Mouse (Mus musculus) midbrain, postnatal 0 days (tissue): ENCODE measurements around the gene Stag1. TPM values are rescaled to one million over a fixed set of nuclear protein-coding genes. Genes with fewer than 3 reads are reported as not detected.

Experiments used
- ATAC-seq: fragments of 200-750 bp; cut with Nextera tagmentation; 2 replicates; pipeline ENCODE4 v1.8.0; 2017; ENCODE audit warnings: moderate number of reproducible peaks, mild to moderate bottlenecking, moderate TSS enrichment, moderate library complexity; ENCODE audit not compliant: low FRiP score
- DNase-seq: peaks from one replicate; pipeline ENCODE4 v3.0.0-alpha.2; 2015; ENCODE audit warnings: low spot score
- H3K27ac ChIP-seq: fragments of 300-500 bp; sonication (generic); 2 replicates; pipeline ENCODE4 v1.5.1; 2014; ENCODE audit warnings: low read depth, mild to moderate bottlenecking, low read length, mixed read lengths
- H3K27me3 ChIP-seq: fragments of 300-500 bp; sonication (generic); 2 replicates; pipeline ENCODE4 v1.6.1; 2014; ENCODE audit warnings: low read length, control low read depth, mixed read lengths; ENCODE audit not compliant: insufficient read depth
- H3K36me3 ChIP-seq: fragments of 300-500 bp; sonication (generic); 2 replicates; pipeline ENCODE4 v1.6.1; 2014; ENCODE audit warnings: low read length, control low read depth, mixed read lengths; ENCODE audit not compliant: insufficient read depth
- H3K4me1 ChIP-seq: fragments of 300-500 bp; sonication (generic); 2 replicates; pipeline ENCODE4 v1.6.1; 2014; ENCODE audit warnings: mild to moderate bottlenecking, control low read depth, antibody characterized with exemption, low read length, mixed read lengths; ENCODE audit not compliant: insufficient read depth
- H3K4me2 ChIP-seq: fragments of 300-500 bp; sonication (generic); 2 replicates; pipeline ENCODE4 v1.6.1; 2014; ENCODE audit warnings: low read depth, mild to moderate bottlenecking, low read length, mixed read lengths; ENCODE audit not compliant: poor library complexity, severe bottlenecking
- H3K4me3 ChIP-seq: fragments of 300-500 bp; sonication (generic); 2 replicates; pipeline ENCODE4 v1.5.1; 2014; ENCODE audit warnings: low read depth, mild to moderate bottlenecking, low read length, moderate library complexity
- H3K9ac ChIP-seq: fragments of 300-500 bp; sonication (generic); replicated peaks from 2 replicates; pipeline ENCODE4 v1.6.1; 2014; ENCODE audit warnings: mild to moderate bottlenecking, low read length, moderate library complexity, mixed read lengths; ENCODE audit not compliant: poor library complexity, severe bottlenecking
- H3K9me3 ChIP-seq: fragments of 300-500 bp; sonication (generic); 2 replicates; pipeline ENCODE4 v1.6.1; 2016; ENCODE audit warnings: low read length, control low read depth
- CTCF ChIP-seq: IDR thresholded peaks from 2 replicates; pipeline ENCODE4 v1.5.1; 2016; ENCODE audit warnings: antibody characterized with exemption, mild to moderate bottlenecking
- WGBS: fragments of 180-500 bp; shearing (Covaris S2); extraction: QIAGEN DNeasy Blood & Tissue Kit; methylation state at CpG from one replicate; pipeline ENCODE4 v1.1.7; 2014; 5-methylcytosine and 5-hydroxymethylcytosine counted together
- polyA plus RNA-seq: library from polyadenylated mRNA; unstranded; fragments of >200 nt; fragmentation: Nextera tagmentation; extraction: Ambion mirVana; gene quantifications from 2 replicates; pipeline ENCODE4 v1.2.1, GENCODE M21; 2015
- total RNA-seq: library from RNA; depleted of rRNA; stranded (reverse); fragments of >200 nt; gene quantifications from 2 replicates; pipeline ENCODE4 v1.2.3, GENCODE M21; 2014

Gene Stag1
- total and polyA plus RNA-seq, 2 experiments from 2014 or later: 23.6 to 31.0 TPM

DNA sequence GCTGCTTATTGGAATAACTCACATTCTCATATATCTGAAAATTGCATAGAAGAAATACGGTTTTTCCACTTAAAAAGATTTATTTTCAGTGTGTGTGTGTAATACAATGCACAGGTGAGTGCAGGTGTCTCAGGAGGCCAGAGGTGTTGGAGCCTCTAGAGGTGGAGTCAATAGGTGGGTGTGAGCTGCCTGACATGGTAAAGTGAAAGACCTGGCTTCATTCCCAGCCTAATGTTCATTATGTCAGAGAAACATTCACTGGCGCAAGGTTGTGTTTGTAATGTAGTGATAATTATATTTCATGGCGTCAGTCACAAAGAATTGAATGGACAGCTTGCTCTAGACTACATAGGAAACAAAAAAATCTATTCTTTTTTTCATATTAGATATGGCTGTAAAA is 56.5 kb downstream of the Stag1 start:
- H3K27ac ChIP-seq: no peak overlapping the region
- DNase-seq: no peak
- no peaks in the 10 kb centered on the region for H3K36me3 ChIP-seq
- no peaks in the 10 kb centered on the region for H3K4me1 ChIP-seq
- H3K4me3 ChIP-seq: no peak overlapping the region
- no peaks in the 10 kb centered on the region for H3K9me3 ChIP-seq
- H3K9ac ChIP-seq: no peak overlapping the region
- H3K4me2 ChIP-seq: no peak overlapping the region
- no peak for TF ChIP-seq CTCF
- no peaks in the 10 kb centered on the region for H3K27me3 ChIP-seq
- 82% methylated on average over 3 of the region's 3 CpGs for WGBS
- no peak for ATAC-seq

DNA sequence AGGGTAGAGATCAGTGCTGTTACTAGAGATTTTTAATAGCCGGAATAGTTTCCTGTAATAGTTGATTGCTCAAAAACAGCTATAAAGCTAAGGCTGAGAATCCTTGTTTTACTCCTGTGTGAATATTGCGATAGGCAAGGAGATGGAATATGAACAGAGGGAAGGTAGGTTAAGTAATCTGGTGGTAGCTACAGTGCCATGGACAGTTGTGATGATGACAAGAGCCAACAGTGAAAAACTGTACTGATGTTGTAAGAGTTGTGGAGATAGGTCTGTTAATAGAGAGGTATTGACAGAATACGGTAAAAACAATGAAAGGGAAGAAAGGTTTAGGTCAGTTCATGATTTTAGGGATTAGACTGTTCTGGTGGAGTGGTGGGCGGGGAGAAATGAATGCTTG is 58.5 kb downstream of the Stag1 start:
- ATAC-seq (no peak), DNase-seq (no peak)
- Histone ChIP-seq H3K27ac (no peak overlapping the region), H3K27me3 (no peaks in the 10 kb centered on the region), H3K4me1 (no peaks in the 10 kb centered on the region), H3K4me3 (no peak overlapping the region), H3K9ac (no peak overlapping the region), H3K4me2 (no peak overlapping the region), H3K36me3 (no peaks in the 10 kb centered on the region), H3K9me3 (no peaks in the 10 kb centered on the region)
- no peak for TF ChIP-seq CTCF
- WGBS: 98% methylated on average over 4 of the region's 4 CpGs

- Histone ChIP-seq H3K27ac (no peak overlapping the region), H3K4me3 (no peak overlapping the region), H3K4me2 (no peak overlapping the region), H3K9me3 (no peaks in the 10 kb centered on the region), H3K27me3 (no peaks in the 10 kb centered on the region), H3K36me3 (no peaks in the 10 kb centered on the region), H3K9ac (no peak overlapping the region), H3K4me1 (no peaks in the 10 kb centered on the region)
- ATAC-seq (no peak), DNase-seq (no peak)
- TF ChIP-seq CTCF: no peak
Observed at GRCm38 (mm10) chr9:100660587-100660986, 63.0 kb downstream of the Stag1 start.

GRCm38 (mm10) chr9:100663473-100664134 is 66.0 kb downstream of the Stag1 start:
- Histone ChIP-seq H3K4me1 (no peaks in the 10 kb centered on the region), H3K36me3 (no peaks in the 10 kb centered on the region), H3K9ac (no peak overlapping the region), H3K4me2 (no peak overlapping the region), H3K27ac (no peak overlapping the region), H3K27me3 (no peaks in the 10 kb centered on the region), H3K9me3 (no peaks in the 10 kb centered on the region), H3K4me3 (no peak overlapping the region)
- TF ChIP-seq CTCF: no peak
- DNase-seq (no peak), ATAC-seq (no peak)
- 92% methylated on average over 4 of the region's 4 CpGs for WGBS

DNA sequence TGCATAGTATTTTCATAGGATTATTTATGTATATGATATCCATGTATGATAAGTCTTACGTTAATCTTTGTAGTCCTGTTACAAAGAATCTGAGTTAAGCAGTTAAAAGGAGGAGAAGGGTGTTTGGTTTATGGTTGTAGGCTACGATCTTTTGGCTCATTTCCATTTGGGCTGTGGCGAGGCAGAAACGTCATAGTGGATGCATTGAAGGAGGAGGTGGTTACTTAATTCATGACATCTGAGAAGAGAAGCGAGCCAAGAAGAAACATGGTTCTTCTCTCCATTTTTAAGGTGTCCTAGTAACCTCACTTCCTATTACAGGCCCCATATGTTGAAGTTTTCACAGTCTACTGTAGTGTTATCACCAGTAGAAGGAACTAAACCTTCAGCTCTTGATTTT is 72.6 kb downstream of the Stag1 start:
- H3K27me3 ChIP-seq: no peaks in the 10 kb centered on the region
- H3K27ac ChIP-seq: no peak overlapping the region
- no peaks in the 10 kb centered on the region for H3K36me3 ChIP-seq
- no peak for TF ChIP-seq CTCF
- WGBS: 82% methylated on average over 5 of the region's 5 CpGs
- H3K4me3 ChIP-seq: no peak overlapping the region
- H3K9ac ChIP-seq: no peak overlapping the region
- no peaks in the 10 kb centered on the region for H3K4me1 ChIP-seq
- H3K4me2 ChIP-seq: no peak overlapping the region
- no peak for ATAC-seq
- no peaks in the 10 kb centered on the region for H3K9me3 ChIP-seq
- DNase-seq: no peak

GRCm38 (mm10) chr9:100679036-100679435 is 81.4 kb downstream of the Stag1 start:
- H3K4me1 ChIP-seq: no peaks in the 10 kb centered on the region; the same call in 1 of the 2 replicates
- DNase-seq (no peak), ATAC-seq (no peak)
- H3K9ac ChIP-seq: no peak overlapping the region
- H3K27me3 ChIP-seq: no peaks in the 10 kb centered on the region
- H3K27ac ChIP-seq: no peak overlapping the region
- H3K4me3 ChIP-seq: no peak overlapping the region
- no peak overlapping the region for H3K4me2 ChIP-seq
- no peak for TF ChIP-seq CTCF
- no peaks in the 10 kb centered on the region for H3K9me3 ChIP-seq
- H3K36me3 ChIP-seq: no peaks in the 10 kb centered on the region
